Mouse (Mus musculus) kidney, adult 2 months (tissue): ENCODE data around the gene Dnajb4.

Experiments
- CTCF ChIP-seq: fragments of 200-500 bp; conservative IDR thresholded peaks from 2 replicates; pipeline ENCODE4 v1.5.1; 2011; ENCODE audit warnings: low read depth, mild to moderate bottlenecking, control low read depth, low read length, moderate library complexity, mixed read lengths; ENCODE audit not compliant: insufficient read depth, insufficient read length
- POLR2A ChIP-seq: fragments of 200-500 bp; IDR thresholded peaks from one replicate; pipeline ENCODE4 v1.6.1; 2011; ENCODE audit warnings: low read depth, low read length, control low read depth

GRCm38 (mm10) chr3:152193635-152194097 is 16.4 kb downstream of the Dnajb4 start:
- no peak for TF ChIP-seq CTCF
- TF ChIP-seq POLR2A = peak; percentile 67
